Mouse (Mus musculus) limb, embryonic 14.5 days (tissue): ENCODE measurements around the gene Dgkb. TPM values are rescaled to one million over a fixed set of nuclear protein-coding genes. Genes with fewer than 3 reads are reported as not detected.

Experiments used
- ATAC-seq: fragments of 200-750 bp; cut with Nextera tagmentation; 2 replicates; pipeline ENCODE4 v1.8.0; 2017; ENCODE audit warnings: low read depth, moderate number of reproducible peaks, moderate TSS enrichment; ENCODE audit not compliant: low FRiP score
- DNase-seq: peaks from one replicate; pipeline ENCODE4 v3.0.0-alpha.2; 2015; ENCODE audit warnings: low spot score
- H3K27ac ChIP-seq: fragments of 300-500 bp; sonication (generic); replicated peaks from 2 replicates; pipeline ENCODE4 v1.5.1; 2014; ENCODE audit warnings: low read depth, mild to moderate bottlenecking, low read length, moderate library complexity, mixed read lengths
- H3K27me3 ChIP-seq: fragments of 300-500 bp; sonication (generic); 2 replicates; pipeline ENCODE4 v1.6.1; 2014; ENCODE audit warnings: low read length, mixed read lengths; ENCODE audit not compliant: control insufficient read depth, insufficient read depth
- H3K36me3 ChIP-seq: fragments of 300-500 bp; sonication (generic); 2 replicates; pipeline ENCODE4 v1.6.1; 2014; ENCODE audit warnings: mild to moderate bottlenecking, low read length, moderate library complexity, mixed read lengths; ENCODE audit not compliant: control insufficient read depth, insufficient read depth
- H3K4me1 ChIP-seq: fragments of 300-500 bp; sonication (generic); 2 replicates; pipeline ENCODE4 v1.6.1; 2014; ENCODE audit warnings: antibody characterized with exemption, low read length, mixed read lengths; ENCODE audit not compliant: control insufficient read depth, insufficient read depth
- H3K4me2 ChIP-seq: fragments of 300-500 bp; sonication (generic); replicated peaks from 2 replicates; pipeline ENCODE4 v1.6.1; 2014; ENCODE audit warnings: low read depth, mild to moderate bottlenecking, low read length, moderate library complexity; ENCODE audit not compliant: severe bottlenecking
- H3K4me3 ChIP-seq: fragments of 300-500 bp; sonication (generic); replicated peaks from 2 replicates; pipeline ENCODE4 v1.5.1; 2014; ENCODE audit warnings: low read length
- H3K9ac ChIP-seq: fragments of 300-500 bp; sonication (generic); 2 replicates; pipeline ENCODE4 v1.6.1; 2014; ENCODE audit warnings: mild to moderate bottlenecking, low read depth, low read length, moderate library complexity; ENCODE audit not compliant: severe bottlenecking
- H3K9me3 ChIP-seq: fragments of 300-500 bp; sonication (generic); 2 replicates; pipeline ENCODE4 v1.6.1; 2016; ENCODE audit warnings: low read length; ENCODE audit not compliant: control insufficient read depth
- POLR2A ChIP-seq: fragments of 200-500 bp; IDR thresholded peaks from 2 replicates; pipeline ENCODE4 v1.8.0; 2012; ENCODE audit warnings: inconsistent platforms, mild to moderate bottlenecking, moderate library complexity, borderline replicate concordance; ENCODE audit not compliant: insufficient read depth, insufficient read length; ENCODE audit errors: extremely low read depth
- WGBS: fragments of 180-500 bp; shearing (Covaris S2); extraction: QIAGEN DNeasy Blood & Tissue Kit; methylation state at CpG from one replicate; pipeline ENCODE4 v1.1.7; 2014; 5-methylcytosine and 5-hydroxymethylcytosine counted together
- polyA plus RNA-seq, 2 experiments: library from polyadenylated mRNA; depleted of rRNA in 1 of 2; stranded (reverse) in 1 of 2; unstranded in 1 of 2; fragments of >200 nt; fragmentation: Nextera tagmentation in 1 of 2; extraction: Ambion mirVana in 1 of 2; gene quantifications; 2 replicates each; pipeline versions ENCODE4 v1.2.1 to v1.2.3; 2012 to 2014

Dgkb gene
- polyA plus RNA-seq, 2 experiments = 0.56 to 0.80 TPM

GRCm38 (mm10) chr12:38451677-38452076 lies 634.2 kb downstream of the Dgkb start:
- Histone ChIP-seq H3K36me3 (no peaks in the 10 kb centered on the region), H3K4me3 (no peak overlapping the region), H3K4me1 (no peaks in the 10 kb centered on the region), H3K27ac (no peak overlapping the region), H3K9me3 (no peaks in the 10 kb centered on the region), H3K9ac (no peak overlapping the region), H3K4me2 (no peak overlapping the region), H3K27me3 (no peaks in the 10 kb centered on the region)
- WGBS = 81% methylated on average over 3 of the region's 3 CpGs
- ATAC-seq (no peak), DNase-seq (no peak)
- TF ChIP-seq POLR2A = no peak

- no peaks in the 10 kb centered on the region for H3K36me3 ChIP-seq
- H3K4me3 ChIP-seq = no peak overlapping the region
- H3K4me2 ChIP-seq = no peak overlapping the region
- TF ChIP-seq POLR2A = no peak
- no peaks in the 10 kb centered on the region for H3K27me3 ChIP-seq
- H3K9me3 ChIP-seq = no peaks in the 10 kb centered on the region
- no peak overlapping the region for H3K9ac ChIP-seq
- ATAC-seq = no peak
- no peak overlapping the region for H3K27ac ChIP-seq
- no peak for DNase-seq
- H3K4me1 ChIP-seq = no peaks in the 10 kb centered on the region
These were observed 650.7 kb downstream of the Dgkb start for GRCm38 (mm10) chr12:38468191-38468590.

DNA sequence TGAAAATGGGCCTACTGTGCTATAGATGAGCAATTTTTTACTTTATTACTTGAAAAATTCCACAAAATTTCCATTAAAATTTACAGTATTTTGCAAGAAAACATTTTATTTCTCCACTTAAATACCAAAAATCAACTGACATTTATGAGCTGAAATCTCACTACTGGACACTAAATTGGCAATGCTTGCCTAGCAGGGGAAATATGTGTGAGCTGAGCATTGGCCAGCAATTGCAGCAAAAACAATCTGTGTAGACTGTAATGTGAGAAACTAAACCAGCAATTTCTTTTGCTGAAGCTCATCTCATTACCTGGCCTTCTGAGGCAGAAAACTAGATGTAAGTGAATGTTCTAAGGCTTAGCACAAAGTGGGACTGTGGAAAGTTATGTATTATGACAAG lies 651.1 kb downstream of the Dgkb start:
- no peaks in the 10 kb centered on the region for H3K9me3 ChIP-seq
- no peak overlapping the region for H3K4me3 ChIP-seq
- no peaks in the 10 kb centered on the region for H3K4me1 ChIP-seq
- ATAC-seq (no peak), DNase-seq (no peak)
- no peak for TF ChIP-seq POLR2A
- H3K27me3 ChIP-seq = no peaks in the 10 kb centered on the region
- no peak overlapping the region for H3K27ac ChIP-seq
- H3K36me3 ChIP-seq = no peaks in the 10 kb centered on the region
- H3K9ac ChIP-seq = no peak overlapping the region
- no peak overlapping the region for H3K4me2 ChIP-seq

DNA sequence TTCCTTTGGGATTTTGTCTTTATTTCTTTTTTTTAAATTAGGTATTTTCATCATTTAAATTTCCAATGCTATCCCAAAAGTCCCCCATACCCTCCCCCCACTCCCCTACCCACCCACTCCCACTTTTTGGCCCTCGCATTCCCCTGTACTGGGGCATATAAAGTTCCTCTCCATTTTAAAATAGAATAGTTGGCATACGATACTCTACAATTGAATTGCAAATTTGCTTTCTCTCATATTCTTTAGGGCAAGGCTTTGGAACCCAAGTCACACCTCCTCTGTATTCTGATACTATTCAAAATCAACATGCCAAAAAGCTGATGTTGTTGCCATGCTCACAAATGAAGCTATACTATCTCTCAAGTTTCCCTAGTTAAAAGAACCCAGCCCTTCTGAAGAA lies 679.7 kb downstream of the Dgkb start:
- no peak overlapping the region for H3K4me2 ChIP-seq
- no peak for TF ChIP-seq POLR2A
- no peak overlapping the region for H3K4me3 ChIP-seq
- no peaks in the 10 kb centered on the region for H3K27me3 ChIP-seq
- DNase-seq (no peak), ATAC-seq (no peak)
- no peak overlapping the region for H3K27ac ChIP-seq
- H3K36me3 ChIP-seq = no peaks in the 10 kb centered on the region
- WGBS = 85% methylated on average over 2 of the region's 2 CpGs
- no peaks in the 10 kb centered on the region for H3K9me3 ChIP-seq
- H3K4me1 ChIP-seq = no peaks in the 10 kb centered on the region
- no peak overlapping the region for H3K9ac ChIP-seq

DNA sequence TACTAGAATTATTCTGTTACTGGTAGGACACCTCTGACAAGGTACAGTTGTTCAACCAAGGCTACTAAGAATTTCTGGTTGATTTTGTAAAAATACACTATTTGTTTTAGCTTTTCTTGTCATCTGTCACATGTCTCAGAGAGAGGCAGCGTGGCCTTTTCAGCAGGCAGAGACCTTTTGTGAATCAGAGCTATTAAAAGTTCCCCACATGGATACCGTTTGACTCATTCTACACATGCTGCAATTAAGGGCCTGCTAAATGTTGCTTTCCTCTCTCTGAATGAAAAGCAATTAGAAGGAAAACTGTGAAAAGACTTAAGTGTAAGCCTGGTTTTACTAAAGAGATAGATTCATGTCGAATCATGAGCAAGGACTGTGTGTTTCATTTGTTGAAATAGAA lies 683.4 kb downstream of the Dgkb start:
- DNase-seq (no peak), ATAC-seq (no peak)
- Histone ChIP-seq H3K27ac (no peak overlapping the region), H3K4me3 (no peak overlapping the region), H3K4me1 (no peaks in the 10 kb centered on the region), H3K27me3 (no peaks in the 10 kb centered on the region), H3K9me3 (no peaks in the 10 kb centered on the region), H3K36me3 (no peaks in the 10 kb centered on the region), H3K9ac (no peak overlapping the region), H3K4me2 (no peak overlapping the region)
- WGBS = 38% methylated on average over 3 of the region's 3 CpGs
- TF ChIP-seq POLR2A = no peak

DNA sequence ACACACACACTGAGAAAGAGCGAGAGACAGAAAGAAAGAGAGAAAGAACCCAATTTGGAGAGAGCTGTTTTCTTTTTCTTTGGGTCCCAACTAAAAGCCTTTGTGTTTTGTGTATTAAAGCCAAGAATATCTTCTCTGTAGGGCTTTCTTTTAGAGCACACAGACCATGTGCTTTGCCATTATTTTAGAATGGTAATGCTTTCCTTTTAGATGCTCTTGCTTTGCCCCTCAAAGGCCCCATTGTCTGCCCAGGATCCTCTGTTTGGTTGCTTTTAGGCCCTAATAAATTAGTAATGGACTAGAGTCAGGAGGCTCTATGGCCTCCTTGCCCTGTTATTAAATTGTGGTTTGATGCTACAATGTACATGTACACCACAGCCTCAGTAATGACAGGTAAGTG lies 690.7 kb downstream of the Dgkb start:
- WGBS = 100% methylated on average over 1 of the region's 1 CpGs
- DNase-seq = no peak

More for the DNA sequence above, 690.7 kb downstream of the Dgkb start:
- Histone ChIP-seq H3K36me3 (no peaks in the 10 kb centered on the region), H3K9ac (no peak overlapping the region), H3K9me3 (no peaks in the 10 kb centered on the region), H3K27me3 (no peaks in the 10 kb centered on the region), H3K4me3 (no peak overlapping the region), H3K4me1 (no peaks in the 10 kb centered on the region), H3K27ac (no peak overlapping the region), H3K4me2 (no peak overlapping the region)
- no peak for ATAC-seq
- no peak for TF ChIP-seq POLR2A
